Mouse (Mus musculus) hindbrain, embryonic 14.5 days (tissue): ENCODE data around the gene Sox10. TPM values are rescaled to one million over a fixed set of nuclear protein-coding genes. Genes with fewer than 3 reads are reported as not detected.

Experiments
- polyA plus RNA-seq: library from polyadenylated mRNA; unstranded; fragments of >200 nt; fragmentation: Nextera tagmentation; extraction: Ambion mirVana; gene quantifications from 2 replicates; pipeline ENCODE4 v1.2.1, GENCODE M21; 2014

Sox10 gene
- polyA plus RNA-seq, 1 experiment from 2014 or later: 8.9 TPM

Other genes starting within 250 kb of the Sox10 start
- 117 and 157 TPM in 2 replicates for gene Lgals1, start 238.5 kb downstream of the Sox10 start, polyA plus RNA-seq
- gene Nol12, start 230.3 kb downstream of the Sox10 start, polyA plus RNA-seq: 57.7 and 59.2 TPM in 2 replicates
- gene Triobp, start 217.5 kb downstream of the Sox10 start, polyA plus RNA-seq: 37.4 and 41.1 TPM in 2 replicates
- gene H1f0, start 136.8 kb downstream of the Sox10 start, polyA plus RNA-seq: 74.8 and 75.7 TPM in 2 replicates
- not detected in 2 replicates for gene Galr3, start 123.4 kb downstream of the Sox10 start, polyA plus RNA-seq
- 42.2 and 53.1 TPM in 2 replicates for gene Ankrd54, start 102.3 kb downstream of the Sox10 start, polyA plus RNA-seq
- 170 and 177 TPM in 2 replicates for gene Eif3l, start 90.1 kb downstream of the Sox10 start, polyA plus RNA-seq
- 12.9 and 14.3 TPM in 2 replicates for gene Micall1, start 56.3 kb downstream of the Sox10 start, polyA plus RNA-seq
- gene Polr2f, start 24.2 kb downstream of the Sox10 start, polyA plus RNA-seq: 273 and 298 TPM in 2 replicates
- gene 1700088E04Rik, start 24.0 kb downstream of the Sox10 start, polyA plus RNA-seq: 18.3 and 19.1 TPM in 2 replicates
- gene Pick1, start 63.9 kb upstream of the Sox10 start, polyA plus RNA-seq: 45.8 and 48.2 TPM in 2 replicates
- gene Gm49486, start 64.2 kb upstream of the Sox10 start, polyA plus RNA-seq: 1.1 TPM in 2 replicates
- 0.90 and 1.2 TPM in 2 replicates for gene Slc16a8, start 89.5 kb upstream of the Sox10 start, polyA plus RNA-seq
- gene Baiap2l2, start 120.3 kb upstream of the Sox10 start, polyA plus RNA-seq: 2.3 and 2.6 TPM in 2 replicates
- 21.2 and 22.9 TPM in 2 replicates for gene Pla2g6, start 163.2 kb upstream of the Sox10 start, polyA plus RNA-seq
- 1.1 TPM in 2 replicates for gene Maff, start 181.4 kb upstream of the Sox10 start, polyA plus RNA-seq
- 39.9 and 40.0 TPM in 2 replicates for gene Tmem184b, start 238.3 kb upstream of the Sox10 start, polyA plus RNA-seq